Mouse (Mus musculus) stomach, embryonic 15.5 days (tissue): ENCODE measurements around the gene Hist1h2be. TPM values are rescaled to one million over a fixed set of nuclear protein-coding genes. Genes with fewer than 3 reads are reported as not detected.
A peak's percentile ranks its signal among the peaks of the same experiment; 100 is the strongest.
"Not testable (repeated sequence)": the region's sequence is repeated elsewhere in the genome, so short reads cannot be mapped to it uniquely, and the experiment has no call there.

Experiments used
- ATAC-seq: fragments of 200-750 bp; cut with Nextera tagmentation; 2 replicates; pipeline ENCODE4 v1.8.0; 2017; ENCODE audit warnings: low read depth, moderate number of reproducible peaks, moderate TSS enrichment; ENCODE audit not compliant: insufficient read depth, low FRiP score
- H3K27ac ChIP-seq: fragments of 300-500 bp; sonication (generic); 2 replicates; pipeline ENCODE4 v1.5.1; 2015; ENCODE audit warnings: mild to moderate bottlenecking, inconsistent platforms
- H3K27me3 ChIP-seq: fragments of 300-500 bp; sonication (generic); replicated peaks from 2 replicates; pipeline ENCODE4 v1.6.1; 2015; ENCODE audit warnings: inconsistent platforms
- H3K36me3 ChIP-seq: fragments of 300-500 bp; sonication (generic); 2 replicates; pipeline ENCODE4 v1.6.1; 2015; ENCODE audit warnings: inconsistent platforms
- H3K4me1 ChIP-seq: fragments of 300-500 bp; sonication (generic); 2 replicates; pipeline ENCODE4 v1.6.1; 2015; ENCODE audit warnings: inconsistent platforms
- H3K4me2 ChIP-seq: fragments of 300-500 bp; sonication (generic); 2 replicates; pipeline ENCODE4 v1.6.1; 2015; ENCODE audit warnings: mild to moderate bottlenecking, inconsistent platforms
- H3K4me3 ChIP-seq: fragments of 300-500 bp; sonication (generic); replicated peaks from 2 replicates; pipeline ENCODE4 v1.5.1; 2015; ENCODE audit warnings: inconsistent platforms
- H3K9ac ChIP-seq: fragments of 300-500 bp; sonication (generic); 2 replicates; pipeline ENCODE4 v1.6.1; 2015; ENCODE audit warnings: inconsistent platforms
- H3K9me3 ChIP-seq: fragments of 300-500 bp; sonication (generic); 2 replicates; pipeline ENCODE4 v1.6.1; 2016; ENCODE audit warnings: inconsistent platforms
- WGBS: fragments of 180-500 bp; shearing (Covaris S2); methylation state at CpG from one replicate; pipeline ENCODE4 v1.1.7; 2015; 5-methylcytosine and 5-hydroxymethylcytosine counted together
- polyA plus RNA-seq: library from polyadenylated mRNA; unstranded; fragments of >200 nt; fragmentation: Nextera tagmentation; extraction: Ambion mirVana; gene quantifications from 2 replicates; pipeline ENCODE4 v1.2.1, GENCODE M21; 2015

Hist1h2be gene
- polyA plus RNA-seq, 1 experiment from 2014 or later, result 2.9 TPM

- Histone ChIP-seq H3K4me2 (peak overlapping the region; percentile 42), H3K4me1 (peaks cover 12% of the 10 kb centered on the region), H3K9me3 (no peaks in the 10 kb centered on the region), H3K27ac (peak overlapping the region; percentile 93), H3K36me3 (no peaks in the 10 kb centered on the region), H3K27me3 (no peaks in the 10 kb centered on the region), H3K9ac (no peak overlapping the region), H3K4me3 (peak overlapping the region; percentile 48)
- 44% methylated on average over 8 of the region's 8 CpGs for WGBS
- no peak for ATAC-seq
Observed at GRCm38 (mm10) chr13:23551931-23552914, 68.7 kb downstream of the Hist1h2be start.

- peak; percentile 86 for ATAC-seq
- not testable (repeated sequence) for H3K36me3 ChIP-seq
Observed at GRCm38 (mm10) chr13:23551146-23551834, 69.6 kb downstream of the Hist1h2be start, which contains the start of gene Hist1h4f. Gene Hist1h4f (minus strand): TSS chr13:23551648.

GRCm38 (mm10) chr13:23550761-23551145, 70.2 kb downstream of the Hist1h2be start:
- H3K27me3 ChIP-seq, result no peaks in the 10 kb centered on the region
- no peak for ATAC-seq
- peak overlapping the region; percentile 93 for H3K27ac ChIP-seq
- peak overlapping the region; percentile 42 for H3K4me2 ChIP-seq
- peak overlapping the region; percentile 48 for H3K4me3 ChIP-seq
- no peaks in the 10 kb centered on the region for H3K36me3 ChIP-seq
- H3K9ac ChIP-seq, result peak overlapping the region; percentile 10; the same call in 1 of the 2 replicates
- peaks cover 12% of the 10 kb centered on the region for H3K4me1 ChIP-seq
- 5% methylated on average over 3 of the region's 3 CpGs for WGBS
- H3K9me3 ChIP-seq, result no peaks in the 10 kb centered on the region

More at GRCm38 (mm10) chr13:23551146-23551834, 69.6 kb downstream of the Hist1h2be start, which contains the start of gene Hist1h4f:
- Histone ChIP-seq H3K4me1 (peaks cover 12% of the 10 kb centered on the region), H3K9ac (peak within 1 kb of the TSS; percentile 10; the same call in 1 of the 2 replicates), H3K4me2 (peak within 1 kb of the TSS; percentile 42), H3K27ac (peak within 1 kb of the TSS; percentile 93), H3K4me3 (peak within 1 kb of the TSS; percentile 48)
- H3K9me3 ChIP-seq, H3K27me3 ChIP-seq: not testable (repeated sequence)
- WGBS, result under 1% methylated on average over 47 of the region's 47 CpGs

GRCm38 (mm10) chr13:23546694-23547093, 74.2 kb downstream of the Hist1h2be start:
- H3K27me3 ChIP-seq, result no peaks in the 10 kb centered on the region
- ATAC-seq, result no peak
- H3K9ac ChIP-seq, result no peak overlapping the region
- H3K4me2 ChIP-seq, result no peak overlapping the region
- H3K4me3 ChIP-seq, result no peak overlapping the region
- no peak overlapping the region for H3K27ac ChIP-seq
- no peaks in the 10 kb centered on the region for H3K36me3 ChIP-seq
- peaks cover 5% of the 10 kb centered on the region for H3K4me1 ChIP-seq
- H3K9me3 ChIP-seq, result no peaks in the 10 kb centered on the region
- 63% methylated on average over 5 of the region's 5 CpGs for WGBS

GRCm38 (mm10) chr13:23544787-23545120, 76.2 kb downstream of the Hist1h2be start:
- H3K36me3 ChIP-seq, result not testable (repeated sequence)
- peak overlapping the region; percentile 95 for H3K27ac ChIP-seq
- ATAC-seq, result 0 out of 2 replicates have a peak, but pooled peaks have one; percentile 0

GRCm38 (mm10) chr13:23543965-23544786, 76.7 kb downstream of the Hist1h2be start, which contains the start of gene Hist1h3f:
Gene Hist1h3f (plus strand): TSS chr13:23544052.
- Histone ChIP-seq H3K4me1 (no peaks in the 10 kb centered on the region), H3K9ac (peak within 1 kb of the TSS; percentile 41; the same call in 1 of the 2 replicates), H3K27ac (peak within 1 kb of the TSS; percentile 95), H3K4me3 (peak within 1 kb of the TSS; percentile 50), H3K9me3 (no peaks in the 10 kb centered on the region), H3K36me3 (no peaks in the 10 kb centered on the region), H3K27me3 (no peaks in the 10 kb centered on the region), H3K4me2 (peak within 1 kb of the TSS; percentile 65)
- peak; percentile 88 for ATAC-seq
- 0% methylated on average over 29 of the region's 45 CpGs for WGBS

More at GRCm38 (mm10) chr13:23544787-23545120, 76.2 kb downstream of the Hist1h2be start:
- H3K27me3 ChIP-seq, H3K9me3 ChIP-seq, H3K9ac ChIP-seq, H3K4me1 ChIP-seq: not testable (repeated sequence)
- Histone ChIP-seq H3K4me2 (peak overlapping the region; percentile 59), H3K4me3 (peak overlapping the region; percentile 47)
- 0% methylated on average over 13 of the region's 14 CpGs for WGBS

GRCm38 (mm10) chr13:23542999-23543607, 77.8 kb downstream of the Hist1h2be start, which contains the start of gene Hist1h2bh:
Gene Hist1h2bh (minus strand): TSS chr13:23543392.
- ATAC-seq, result peak; percentile 95
- not testable (repeated sequence) for H3K36me3 ChIP-seq, H3K9me3 ChIP-seq, H3K27me3 ChIP-seq, H3K4me1 ChIP-seq
- peak within 1 kb of the TSS; percentile 95 for H3K27ac ChIP-seq
- peak within 1 kb of the TSS; percentile 41; the same call in 1 of the 2 replicates for H3K9ac ChIP-seq
- peak within 1 kb of the TSS; percentile 50 for H3K4me3 ChIP-seq
- WGBS, result under 1% methylated on average over 35 of the region's 42 CpGs
- H3K4me2 ChIP-seq, result peak within 1 kb of the TSS; percentile 65

- not testable (repeated sequence) for H3K4me1 ChIP-seq, ATAC-seq, H3K9me3 ChIP-seq, H3K27me3 ChIP-seq, H3K36me3 ChIP-seq
- Histone ChIP-seq H3K4me3 (peak overlapping the region; percentile 50), H3K9ac (peak overlapping the region; percentile 41; the same call in 1 of the 2 replicates), H3K4me2 (peak overlapping the region; percentile 65), H3K27ac (peak overlapping the region; percentile 90)
- WGBS, result 12% methylated on average over 3 of the region's 3 CpGs
Observed at GRCm38 (mm10) chr13:23542225-23542980, 78.5 kb downstream of the Hist1h2be start.

- H3K4me2 ChIP-seq, result no peak overlapping the region
Observed at GRCm38 (mm10) chr13:23541497-23541896, 79.4 kb downstream of the Hist1h2be start.

GRCm38 (mm10) chr13:23539821-23540220, 81.1 kb downstream of the Hist1h2be start:
- H3K9me3 ChIP-seq, ATAC-seq, H3K36me3 ChIP-seq, H3K27ac ChIP-seq, H3K4me1 ChIP-seq, H3K9ac ChIP-seq, H3K4me3 ChIP-seq, H3K27me3 ChIP-seq, H3K4me2 ChIP-seq: not testable (repeated sequence)
- 57% methylated on average over 1 of the region's 1 CpGs for WGBS

More at GRCm38 (mm10) chr13:23541497-23541896, 79.4 kb downstream of the Hist1h2be start:
- no peak overlapping the region for H3K27ac ChIP-seq
- 86% methylated on average over 3 of the region's 3 CpGs for WGBS
- no peak overlapping the region for H3K9ac ChIP-seq
- peaks cover 5% of the 10 kb centered on the region; the same call in 1 of the 2 replicates for H3K4me1 ChIP-seq
- no peaks in the 10 kb centered on the region for H3K36me3 ChIP-seq
- H3K27me3 ChIP-seq, result no peaks in the 10 kb centered on the region
- ATAC-seq, result no peak
- no peaks in the 10 kb centered on the region for H3K9me3 ChIP-seq
- no peak overlapping the region for H3K4me3 ChIP-seq
